Mouse (Mus musculus): Measurements from ENCODE around the gene Gsto1. TPM values are rescaled to one million over a fixed set of nuclear protein-coding genes. Genes with fewer than 3 reads are reported as not detected.

Gsto1 gene
- total and polyA plus RNA-seq, 3 experiments = 148 to 191 (median 152) TPM

GRCm38 (mm10) chr19:47853053-47853452 is 1.7 kb upstream of the Gsto1 start:
- H3K27me3 ChIP-seq (ENCODE audit: control insufficient read depth, insufficient read depth, low read length) = no peaks in the 10 kb centered on the region
- no peaks in the 10 kb centered on the region for H3K79me2 ChIP-seq (replicated peaks; ENCODE audit: control insufficient read depth, insufficient read depth, low read length)
- H3K4me1 ChIP-seq (ENCODE audit: control insufficient read depth, insufficient read depth, low read length) = peaks cover 3% of the 10 kb centered on the region
- H3K9ac ChIP-seq (ENCODE audit: low read depth, low read length) = no peak overlapping the region
- DNase-seq = no peak
- no peak overlapping the region for H3K27ac ChIP-seq
- TF ChIP-seq CTCF (IDR thresholded peaks at IDR 0.05) = no peak
- TF ChIP-seq EP300 (IDR thresholded peaks at IDR 0.05; ENCODE audit: insufficient read depth, low read depth, low read length) = no peak
- TF ChIP-seq POLR2A (IDR thresholded peaks at IDR 0.05; ENCODE audit: insufficient read depth, low read depth, low read length) = no peak
- no peak overlapping the region for H3K4me3 ChIP-seq
- WGBS = 86% methylated on average over 3 of the region's 3 CpGs
- no peaks in the 10 kb centered on the region for H3K36me3 ChIP-seq (ENCODE audit: control insufficient read depth, insufficient read depth, low read length)
- intact Hi-C loops (cut with DNase I) = no loop called here

- DNase-seq = peak in 1 of 2 experiments; percentile 47
Measured at GRCm38 (mm10) chr19:47853951-47854795, 597 bp upstream of the Gsto1 start.

GRCm38 (mm10) chr19:47857957-47858942 is 3.5 kb downstream of the Gsto1 start:
- no peak overlapping the region for H3K4me3 ChIP-seq
- no peak overlapping the region for H3K27ac ChIP-seq
- H3K9ac ChIP-seq (ENCODE audit: low read depth, low read length) = no peak overlapping the region
- no peaks in the 10 kb centered on the region for H3K27me3 ChIP-seq (ENCODE audit: control insufficient read depth, insufficient read depth, low read length)
- TF ChIP-seq CTCF (IDR thresholded peaks at IDR 0.05) = no peak
- no peak for TF ChIP-seq POLR2A (IDR thresholded peaks at IDR 0.05; ENCODE audit: insufficient read depth, low read depth, low read length)
- no peak for TF ChIP-seq EP300 (IDR thresholded peaks at IDR 0.05; ENCODE audit: insufficient read depth, low read depth, low read length)
- H3K79me2 ChIP-seq (replicated peaks; ENCODE audit: control insufficient read depth, insufficient read depth, low read length) = no peaks in the 10 kb centered on the region
- no peak for DNase-seq
- WGBS = 79% methylated on average over 18 of the region's 18 CpGs
- intact Hi-C loops (cut with DNase I) = no loop called here
- H3K36me3 ChIP-seq (ENCODE audit: control insufficient read depth, insufficient read depth, low read length) = no peaks in the 10 kb centered on the region
- peaks cover 3% of the 10 kb centered on the region for H3K4me1 ChIP-seq (ENCODE audit: control insufficient read depth, insufficient read depth, low read length)

More at GRCm38 (mm10) chr19:47853951-47854795, 597 bp upstream of the Gsto1 start:
- TF ChIP-seq CTCF (IDR thresholded peaks at IDR 0.05) = no peak
- no peak for TF ChIP-seq POLR2A (IDR thresholded peaks at IDR 0.05; ENCODE audit: insufficient read depth, low read depth, low read length)
- no peak for TF ChIP-seq EP300 (IDR thresholded peaks at IDR 0.05; ENCODE audit: insufficient read depth, low read depth, low read length)
- intact Hi-C loops (cut with DNase I) = no loop called here
- H3K27ac ChIP-seq = peak overlapping the region; percentile 62
- 7% methylated on average over 13 of the region's 13 CpGs for WGBS
- peaks cover 3% of the 10 kb centered on the region for H3K4me1 ChIP-seq (ENCODE audit: control insufficient read depth, insufficient read depth, low read length)
- H3K27me3 ChIP-seq (ENCODE audit: control insufficient read depth, insufficient read depth, low read length) = no peaks in the 10 kb centered on the region
- H3K9ac ChIP-seq (ENCODE audit: low read depth, low read length) = peak overlapping the region; percentile 48
- peak overlapping the region; percentile 60 for H3K4me3 ChIP-seq
- no peaks in the 10 kb centered on the region for H3K36me3 ChIP-seq (ENCODE audit: control insufficient read depth, insufficient read depth, low read length)
- H3K79me2 ChIP-seq (replicated peaks; ENCODE audit: control insufficient read depth, insufficient read depth, low read length) = no peaks in the 10 kb centered on the region

- intact Hi-C loops (cut with DNase I) = no loop called here
- Histone ChIP-seq H3K27me3 (ENCODE audit: control insufficient read depth, insufficient read depth, low read length) (no peaks in the 10 kb centered on the region), H3K9ac (ENCODE audit: low read depth, low read length) (no peak overlapping the region), H3K4me3 (no peak overlapping the region), H3K36me3 (ENCODE audit: control insufficient read depth, insufficient read depth, low read length) (no peaks in the 10 kb centered on the region), H3K27ac (no peak overlapping the region), H3K79me2 (replicated peaks; ENCODE audit: control insufficient read depth, insufficient read depth, low read length) (no peaks in the 10 kb centered on the region), H3K4me1 (ENCODE audit: control insufficient read depth, insufficient read depth, low read length) (peaks cover 3% of the 10 kb centered on the region)
- TF ChIP-seq EP300 (IDR thresholded peaks at IDR 0.05; ENCODE audit: insufficient read depth, low read depth, low read length) (no peak), POLR2A (IDR thresholded peaks at IDR 0.05; ENCODE audit: insufficient read depth, low read depth, low read length) (no peak), CTCF (IDR thresholded peaks at IDR 0.05) (no peak)
- WGBS = 83% methylated on average over 8 of the region's 8 CpGs
- DNase-seq = no peak
Measured at GRCm38 (mm10) chr19:47859180-47859579, 4.4 kb downstream of the Gsto1 start.

GRCm38 (mm10) chr19:47862581-47862980 is 7.8 kb downstream of the Gsto1 start:
- Histone ChIP-seq H3K27ac (no peak overlapping the region), H3K4me3 (no peak overlapping the region), H3K79me2 (replicated peaks; ENCODE audit: control insufficient read depth, insufficient read depth, low read length) (no peaks in the 10 kb centered on the region), H3K36me3 (ENCODE audit: control insufficient read depth, insufficient read depth, low read length) (no peaks in the 10 kb centered on the region), H3K27me3 (ENCODE audit: control insufficient read depth, insufficient read depth, low read length) (no peaks in the 10 kb centered on the region), H3K9ac (ENCODE audit: low read depth, low read length) (no peak overlapping the region), H3K4me1 (ENCODE audit: control insufficient read depth, insufficient read depth, low read length) (peaks cover 2% of the 10 kb centered on the region)
- no peak for DNase-seq
- TF ChIP-seq POLR2A (IDR thresholded peaks at IDR 0.05; ENCODE audit: insufficient read depth, low read depth, low read length) (no peak), EP300 (IDR thresholded peaks at IDR 0.05; ENCODE audit: insufficient read depth, low read depth, low read length) (no peak), CTCF (IDR thresholded peaks at IDR 0.05) (no peak)
- WGBS = 79% methylated on average over 3 of the region's 3 CpGs
- intact Hi-C loops (cut with DNase I) = no loop called here
